Mouse (Mus musculus): ENCODE measurements around the gene Shisa7. TPM values are rescaled to one million over a fixed set of nuclear protein-coding genes. Genes with fewer than 3 reads are reported as not detected.

Shisa7 gene
- total RNA-seq (2023) = not detected

DNA sequence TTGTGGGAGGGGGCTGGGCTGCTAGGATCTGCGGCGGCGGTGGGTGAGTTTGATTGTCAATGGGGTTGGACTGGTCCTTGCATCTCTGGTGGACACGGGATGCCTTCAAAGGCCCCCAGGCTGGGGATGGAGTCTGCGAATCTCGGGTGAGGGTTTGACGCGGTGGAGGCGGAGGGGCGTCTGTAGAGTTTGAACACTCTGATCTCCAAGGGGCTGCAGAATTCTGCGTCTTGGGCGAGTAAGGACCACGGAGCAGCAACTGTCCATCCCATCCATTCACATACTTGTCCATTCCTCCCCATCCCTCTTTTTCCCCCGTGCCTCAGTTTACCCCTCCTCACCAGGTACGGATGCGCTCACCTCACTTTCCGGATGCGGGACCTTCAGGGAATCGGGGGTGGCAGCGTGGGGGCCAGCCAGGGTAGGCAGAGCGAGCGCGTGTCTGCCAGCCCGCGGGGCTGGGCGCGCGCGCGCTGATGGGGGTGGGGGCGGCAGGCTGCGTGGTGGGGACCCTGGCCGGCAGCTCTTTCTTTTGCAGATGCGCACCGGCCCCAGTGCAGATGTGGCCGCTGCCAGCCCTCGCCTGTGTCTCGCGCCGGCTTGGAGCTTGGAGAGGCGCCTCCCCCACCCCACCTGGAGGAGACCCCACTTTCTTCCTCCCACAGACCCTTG, at the start of gene Shisa7:
Gene Shisa7 (minus strand): TSS at position 452 of the 672 bp plus-strand sequence.

GRCm38 (mm10) chr7:4876753-4877221, 32.3 kb upstream of the Shisa7 start, which contains the start of gene Isoc2a:
Gene Isoc2a, plus strand, starts transcription at chr7:4877153.

GRCm38 (mm10) chr7:4870133-4870532, 25.6 kb upstream of the Shisa7 start, which contains the start of gene Isoc2b:
Gene Isoc2b, minus strand, starts transcription at chr7:4870258.

GRCm38 (mm10) chr7:4812303-4813104, 32.0 kb downstream of the Shisa7 start, which contains the start of gene Ube2s:
Gene Ube2s, minus strand, starts transcription at chr7:4812590.

DNA sequence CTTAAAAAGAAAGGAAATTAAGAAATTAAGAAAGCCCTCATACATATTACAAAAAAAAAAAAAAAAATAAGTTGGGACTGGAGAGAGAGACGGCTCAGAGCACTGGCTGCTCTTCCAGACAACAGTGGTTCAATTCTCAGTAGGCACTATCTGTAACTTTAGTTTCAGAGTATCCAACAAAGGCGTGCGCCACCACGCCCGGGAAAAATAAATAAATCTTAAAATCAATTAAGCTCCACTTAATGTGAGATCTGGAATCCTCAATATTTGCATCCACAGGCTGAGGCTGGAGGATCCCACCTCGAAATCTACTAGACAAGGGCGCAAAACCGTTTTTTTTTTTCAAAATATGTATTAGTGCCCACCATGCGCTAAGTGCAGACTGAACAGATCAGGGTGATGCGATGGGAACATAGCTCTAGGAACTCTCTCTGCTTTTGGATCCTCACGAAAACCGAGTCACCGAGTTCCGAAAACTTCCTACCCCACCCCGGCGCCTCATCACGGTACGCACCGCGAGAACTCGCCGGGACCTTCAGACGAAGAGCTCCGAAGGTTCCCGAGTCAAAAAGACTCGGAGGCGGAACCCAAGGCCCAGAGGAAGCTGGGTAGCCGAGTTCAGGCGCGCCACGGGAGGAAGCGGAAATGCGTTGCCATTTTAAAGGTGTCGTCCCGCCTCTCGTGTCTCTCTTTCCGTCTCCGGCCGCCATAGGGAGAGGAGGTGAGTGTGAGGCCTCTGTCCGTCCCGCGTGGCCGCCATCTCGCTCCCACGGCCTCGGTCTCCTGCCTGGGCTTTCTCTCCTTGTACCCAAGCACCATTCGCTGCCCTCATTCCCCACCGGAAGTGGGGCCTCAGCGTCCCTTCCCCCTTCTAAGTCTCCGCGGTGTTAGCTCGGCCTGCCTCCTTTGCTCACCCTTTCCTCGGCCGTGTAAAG, 52.0 kb downstream of the Shisa7 start, which contains the start of gene Rpl28:
Gene Rpl28 (plus strand): TSS at position 597 of the 935 bp plus-strand sequence.

DNA sequence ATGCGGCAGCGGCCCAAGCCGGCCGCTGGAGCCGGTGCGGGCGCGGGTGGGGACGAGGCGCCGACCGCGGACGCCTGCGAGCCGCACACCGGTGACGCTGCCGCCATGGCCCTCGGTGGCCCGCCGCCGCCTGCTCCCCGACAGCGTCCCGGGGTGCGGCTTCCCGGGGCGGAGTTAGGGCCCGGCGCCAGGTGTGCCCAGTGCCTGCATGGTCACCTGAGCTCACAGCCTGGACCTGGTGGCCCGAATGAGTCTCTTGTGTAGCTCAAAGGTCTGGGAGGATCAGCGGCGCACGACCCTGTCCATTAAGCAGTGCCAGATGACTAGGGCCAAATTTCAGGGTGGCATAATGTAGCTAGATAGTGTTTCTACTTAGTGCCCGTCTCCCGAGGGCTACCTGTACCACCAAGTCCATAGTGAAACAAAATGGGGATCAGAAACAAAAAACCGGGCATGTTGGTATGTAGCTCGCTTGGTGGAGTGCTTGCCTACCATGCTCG, 55.0 kb downstream of the Shisa7 start, which contains the start of gene Tmem238:
Gene Tmem238 (minus strand): TSS at position 221 of the 500 bp plus-strand sequence.

GRCm38 (mm10) chr7:4782759-4783158, 61.7 kb downstream of the Shisa7 start, which contains the start of the genes Il11 and Tmem190:
Gene Il11, minus strand, starts transcription at chr7:4782859.
Gene Tmem190, plus strand, starts transcription at chr7:4782937.

Other genes with a start within 250 kb of the Shisa7 start
- not detected for gene Ptprh, start 240.7 kb downstream of the Shisa7 start, total RNA-seq (2023)
- 10 to 100 TPM; 17.4 to 23.2 TPM for gene Tmem86b, start 213.3 kb downstream of the Shisa7 start, total RNA-seq (2023)
- gene Ppp6r1, start 185.7 kb downstream of the Shisa7 start, total RNA-seq (2023) = 100 to 1,000 TPM; 146 to 160 TPM
- 10 to 100 TPM; 15.2 to 16.2 TPM for gene Hspbp1, start 159.6 kb downstream of the Shisa7 start, total RNA-seq (2023)
- not detected for gene Brsk1, start 154.1 kb downstream of the Shisa7 start, total RNA-seq (2023)
- gene Tmem150b, start 119.4 kb downstream of the Shisa7 start, total RNA-seq (2023) = 10 to 100 TPM; 18.1 to 22.3 TPM
- gene Kmt5c, start 104.6 kb downstream of the Shisa7 start, total RNA-seq (2023) = 10 to 100 TPM; 96.3 to 97.7 TPM
- gene Cox6b2, start 91.6 kb downstream of the Shisa7 start, total RNA-seq (2023) = 10 to 100 TPM; 25.0 to 29.5 TPM
- gene Fam71e2, start 73.4 kb downstream of the Shisa7 start, total RNA-seq (2023) = not detected
- gene Il11, start 61.8 kb downstream of the Shisa7 start, total RNA-seq (2023) = not detected
- gene Tmem190, start 61.8 kb downstream of the Shisa7 start, total RNA-seq (2023) = not detected
- gene Tmem238, start 55.0 kb downstream of the Shisa7 start, total RNA-seq (2023) = 1 to 10 TPM; 1.1 to 3.2 TPM
- 100 to 1,000 TPM; 921 to 945 TPM for gene Rpl28, start 51.8 kb downstream of the Shisa7 start, total RNA-seq (2023)
- 100 to 1,000 TPM; 187 to 214 TPM for gene Ube2s, start 32.1 kb downstream of the Shisa7 start, total RNA-seq (2023)
- 1 to 10 TPM; 2.8 to 6.7 TPM for gene Isoc2b, start 25.6 kb upstream of the Shisa7 start, total RNA-seq (2023)
- gene Isoc2a, start 32.5 kb upstream of the Shisa7 start, total RNA-seq (2023) = 10 to 100 TPM in 1 of 2 experiments, 1 to 10 TPM in 1; 8.7 to 10.1 TPM
- gene Gm36210, start 61.8 kb upstream of the Shisa7 start, total RNA-seq (2023) = not detected
- gene Zfp628, start 70.5 kb upstream of the Shisa7 start, total RNA-seq (2023) = 10 to 100 TPM; 13.2 to 15.5 TPM
- gene Nat14, start 77.3 kb upstream of the Shisa7 start, total RNA-seq (2023) = 1 to 10 TPM; 2.1 to 3.2 TPM
- gene Ssc5d, start 81.1 kb upstream of the Shisa7 start, total RNA-seq (2023) = not detected
- not detected for gene Sbk2, start 119.7 kb upstream of the Shisa7 start, total RNA-seq (2023)
- gene Sbk3, start 126.5 kb upstream of the Shisa7 start, total RNA-seq (2023) = not detected
- gene Zfp579, start 151.5 kb upstream of the Shisa7 start, total RNA-seq (2023) = 1 to 10 TPM; 2.8 to 3.5 TPM
- gene Zfp524, start 169.7 kb upstream of the Shisa7 start, total RNA-seq (2023) = 10 to 100 TPM; 13.0 to 20.8 TPM
- 10 to 100 TPM; 33.3 to 36.3 TPM for gene Fiz1, start 170.0 kb upstream of the Shisa7 start, total RNA-seq (2023)
- gene Gm44973, start 170.8 kb upstream of the Shisa7 start, total RNA-seq (2023) = not detected
- gene Zfp865, start 175.7 kb upstream of the Shisa7 start, total RNA-seq (2023) = 10 to 100 TPM; 31.9 to 37.3 TPM
- gene Ccdc106, start 175.9 kb upstream of the Shisa7 start, total RNA-seq (2023) = under 1 TPM in 1 of 2 experiments, not detected in 1; 0.56 TPM
- not detected for gene 4632433K11Rik, start 189.4 kb upstream of the Shisa7 start, total RNA-seq (2023)
- 1 to 10 TPM; 2.8 to 2.9 TPM for gene Zfp784, start 193.8 kb upstream of the Shisa7 start, total RNA-seq (2023)
- gene Zfp580, start 206.8 kb upstream of the Shisa7 start, total RNA-seq (2023) = under 1 TPM; 0.47 to 0.71 TPM
- 100 to 1,000 TPM; 222 to 227 TPM for gene U2af2, start 217.4 kb upstream of the Shisa7 start, total RNA-seq (2023)
- 100 to 1,000 TPM; 139 to 160 TPM for gene Epn1, start 235.5 kb upstream of the Shisa7 start, total RNA-seq (2023)